Mouse (Mus musculus) erythroblast, embryonic 14.5 days (primary cell): Measurements from ENCODE around the gene Mcat.

Source experiments
- GATA1 ChIP-seq: IDR thresholded peaks from 2 replicates; pipeline ENCODE4 v1.6.1; 2012; ENCODE audit warnings: low read length, inconsistent platforms, mixed read lengths
- TAL1 ChIP-seq: IDR thresholded peaks from 3 replicates; pipeline ENCODE4 v1.6.1; 2012; ENCODE audit warnings: low read length, inconsistent platforms, mixed read lengths

- TF ChIP-seq GATA1 (no peak), TAL1 (no peak)
Measured at GRCm38 (mm10) chr15:83574731-83575351, 11.3 kb upstream of the Mcat start.
